Mouse (Mus musculus): ENCODE measurements around the gene Gm10392.

DNA sequence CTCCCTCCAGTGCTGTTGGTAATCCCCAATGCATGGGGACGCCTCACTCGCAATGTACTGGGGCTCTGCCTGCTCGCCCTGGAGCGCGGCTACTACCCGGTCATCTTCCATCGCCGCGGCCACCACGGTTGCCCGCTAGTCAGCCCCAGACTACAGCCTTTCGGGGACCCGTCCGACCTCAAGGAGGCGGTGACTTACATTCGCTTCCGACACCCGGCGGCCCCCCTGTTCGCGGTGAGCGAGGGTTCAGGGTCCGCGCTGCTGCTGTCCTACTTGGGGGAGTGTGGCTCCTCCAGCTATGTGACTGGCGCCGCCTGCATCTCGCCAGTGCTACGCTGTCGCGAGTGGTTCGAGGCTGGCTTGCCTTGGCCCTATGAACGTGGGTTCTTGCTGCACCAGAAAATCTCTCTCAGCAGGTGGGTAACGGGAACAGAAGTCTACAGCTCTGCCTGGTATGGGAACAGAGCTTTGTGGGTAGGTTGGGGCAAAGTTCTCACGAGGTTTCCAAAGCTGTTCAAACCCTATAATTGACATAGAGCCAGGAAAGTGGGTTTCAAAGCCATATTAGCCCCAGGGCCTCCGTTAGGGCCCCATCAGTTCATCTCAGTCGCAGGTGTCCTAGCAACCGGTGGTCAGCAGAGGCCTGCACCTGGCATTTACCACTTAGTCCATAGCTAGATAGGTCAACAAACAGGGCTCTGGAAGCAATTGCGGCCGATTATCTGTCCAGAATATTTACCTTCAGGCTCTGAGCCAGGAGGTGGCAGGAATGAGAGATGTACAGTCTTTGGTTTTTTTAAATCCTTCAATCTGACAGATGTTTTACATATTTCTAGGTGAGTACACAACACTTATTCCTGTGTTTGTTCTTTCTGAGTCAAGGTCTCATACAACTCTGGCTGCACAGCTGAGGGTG is 3.1 kb downstream of the Gm10392 start, which contains the start of gene Trp53i13:
- TF ChIP-seq CTCF (IDR thresholded peaks at IDR 0.05; ENCODE audit: control insufficient read depth, insufficient read depth, insufficient replicate concordance, low read depth, low read length) (no peak), POLR2A (IDR thresholded peaks at IDR 0.05; ENCODE audit: control insufficient read depth, low read depth, low read length) (no peak)
